Mouse (Mus musculus) neural tube, embryonic 15.5 days (tissue): Measurements from ENCODE around the gene Il2ra. TPM values are rescaled to one million over a fixed set of nuclear protein-coding genes. Genes with fewer than 3 reads are reported as not detected.

Experiments
- ATAC-seq: fragments of 200-750 bp; cut with Nextera tagmentation; 2 replicates; pipeline ENCODE4 v1.8.0; 2017; ENCODE audit warnings: mild to moderate bottlenecking, moderate TSS enrichment, moderate library complexity; ENCODE audit not compliant: low FRiP score
- H3K27ac ChIP-seq: fragments of 300-500 bp; sonication (generic); replicated peaks from 2 replicates; pipeline ENCODE4 v1.5.1; 2015; ENCODE audit warnings: mild to moderate bottlenecking, inconsistent platforms
- H3K27me3 ChIP-seq: fragments of 300-500 bp; sonication (generic); replicated peaks from 2 replicates; pipeline ENCODE4 v1.6.1; 2015; ENCODE audit warnings: inconsistent platforms
- H3K36me3 ChIP-seq: fragments of 300-500 bp; sonication (generic); 2 replicates; pipeline ENCODE4 v1.6.1; 2015; ENCODE audit warnings: inconsistent platforms
- H3K4me1 ChIP-seq: fragments of 300-500 bp; sonication (generic); 2 replicates; pipeline ENCODE4 v1.6.1; 2015; ENCODE audit warnings: inconsistent platforms
- H3K4me2 ChIP-seq: fragments of 300-500 bp; sonication (generic); 2 replicates; pipeline ENCODE4 v1.6.1; 2015; ENCODE audit warnings: inconsistent platforms, mild to moderate bottlenecking, moderate library complexity
- H3K4me3 ChIP-seq: fragments of 300-500 bp; sonication (generic); replicated peaks from 2 replicates; pipeline ENCODE4 v1.5.1; 2015; ENCODE audit warnings: mild to moderate bottlenecking, inconsistent platforms
- H3K9ac ChIP-seq: fragments of 300-500 bp; sonication (generic); replicated peaks from 2 replicates; pipeline ENCODE4 v1.6.1; 2015; ENCODE audit warnings: mild to moderate bottlenecking, inconsistent platforms
- H3K9me3 ChIP-seq: fragments of 300-500 bp; sonication (generic); replicated peaks from 2 replicates; pipeline ENCODE4 v1.6.1; 2016; ENCODE audit warnings: inconsistent platforms
- WGBS: fragments of 180-500 bp; shearing (Covaris S2); methylation state at CpG from one replicate; pipeline ENCODE4 v1.1.7; 2015; ENCODE audit warnings: mixed read lengths; 5-methylcytosine and 5-hydroxymethylcytosine counted together
- polyA plus RNA-seq: library from polyadenylated mRNA; unstranded; fragments of >200 nt; fragmentation: Nextera tagmentation; extraction: Ambion mirVana; gene quantifications from 2 replicates; pipeline ENCODE4 v1.2.1, GENCODE M21; 2015

Gene Il2ra
- polyA plus RNA-seq, 1 experiment from 2014 or later = not detected

GRCm38 (mm10) chr2:11623726-11624125, 18.9 kb upstream of the Il2ra start:
- Histone ChIP-seq H3K4me2 (no peak overlapping the region), H3K4me1 (no peaks in the 10 kb centered on the region), H3K27me3 (no peaks in the 10 kb centered on the region), H3K27ac (no peak overlapping the region), H3K9me3 (no peaks in the 10 kb centered on the region), H3K9ac (no peak overlapping the region), H3K4me3 (no peak overlapping the region), H3K36me3 (no peaks in the 10 kb centered on the region)
- 94% methylated on average over 2 of the region's 2 CpGs for WGBS
- no peak for ATAC-seq

- WGBS = 95% methylated on average over 5 of the region's 5 CpGs
Observed at GRCm38 (mm10) chr2:11625890-11626289, 16.7 kb upstream of the Il2ra start, which contains the start of gene Gm17490. Gene Gm17490, minus strand, starts transcription at chr2:11626264.

GRCm38 (mm10) chr2:11635035-11635434, 7.6 kb upstream of the Il2ra start:
- no peak for ATAC-seq
- H3K4me2 ChIP-seq = no peak overlapping the region
- H3K9me3 ChIP-seq = no peaks in the 10 kb centered on the region
- H3K4me1 ChIP-seq = no peaks in the 10 kb centered on the region
- no peak overlapping the region for H3K9ac ChIP-seq
- H3K27me3 ChIP-seq = no peaks in the 10 kb centered on the region
- 89% methylated on average over 6 of the region's 6 CpGs for WGBS
- H3K27ac ChIP-seq = no peak overlapping the region
- H3K4me3 ChIP-seq = no peak overlapping the region
- no peaks in the 10 kb centered on the region for H3K36me3 ChIP-seq

More at GRCm38 (mm10) chr2:11625890-11626289, 16.7 kb upstream of the Il2ra start, which contains the start of gene Gm17490:
- H3K9me3 ChIP-seq = no peaks in the 10 kb centered on the region
- H3K27ac ChIP-seq = no peak within 1 kb of the TSS
- no peak within 1 kb of the TSS for H3K9ac ChIP-seq
- no peak for ATAC-seq
- H3K36me3 ChIP-seq = no peaks in the 10 kb centered on the region
- no peaks in the 10 kb centered on the region for H3K4me1 ChIP-seq
- H3K4me3 ChIP-seq = no peak within 1 kb of the TSS
- no peak within 1 kb of the TSS for H3K4me2 ChIP-seq
- no peaks in the 10 kb centered on the region for H3K27me3 ChIP-seq

GRCm38 (mm10) chr2:11635471-11636137, 7.0 kb upstream of the Il2ra start:
- Histone ChIP-seq H3K4me3 (no peak overlapping the region), H3K9me3 (no peaks in the 10 kb centered on the region), H3K27ac (no peak overlapping the region), H3K4me2 (no peak overlapping the region), H3K27me3 (no peaks in the 10 kb centered on the region), H3K36me3 (no peaks in the 10 kb centered on the region), H3K4me1 (no peaks in the 10 kb centered on the region), H3K9ac (no peak overlapping the region)
- no peak for ATAC-seq
- WGBS = 96% methylated on average over 5 of the region's 5 CpGs

- ATAC-seq = no peak
- 81% methylated on average over 3 of the region's 3 CpGs for WGBS
Observed at GRCm38 (mm10) chr2:11636138-11636480, 6.5 kb upstream of the Il2ra start.

GRCm38 (mm10) chr2:11637115-11637514, 5.5 kb upstream of the Il2ra start:
- 79% methylated on average over 1 of the region's 1 CpGs for WGBS
- Histone ChIP-seq H3K4me3 (no peak overlapping the region), H3K9me3 (no peaks in the 10 kb centered on the region), H3K27me3 (no peaks in the 10 kb centered on the region), H3K4me1 (no peaks in the 10 kb centered on the region), H3K36me3 (no peaks in the 10 kb centered on the region), H3K9ac (no peak overlapping the region), H3K27ac (no peak overlapping the region), H3K4me2 (no peak overlapping the region)
- no peak for ATAC-seq

More at GRCm38 (mm10) chr2:11636138-11636480, 6.5 kb upstream of the Il2ra start:
- H3K9ac ChIP-seq = no peak overlapping the region
- H3K27ac ChIP-seq = no peak overlapping the region
- H3K9me3 ChIP-seq = no peaks in the 10 kb centered on the region
- H3K36me3 ChIP-seq = no peaks in the 10 kb centered on the region
- no peak overlapping the region for H3K4me2 ChIP-seq
- no peaks in the 10 kb centered on the region for H3K27me3 ChIP-seq
- H3K4me3 ChIP-seq = no peak overlapping the region
- no peaks in the 10 kb centered on the region for H3K4me1 ChIP-seq

- Histone ChIP-seq H3K36me3 (no peaks in the 10 kb centered on the region), H3K4me3 (no peak overlapping the region), H3K27me3 (no peaks in the 10 kb centered on the region), H3K4me1 (no peaks in the 10 kb centered on the region), H3K27ac (no peak overlapping the region), H3K9ac (no peak overlapping the region), H3K9me3 (no peaks in the 10 kb centered on the region), H3K4me2 (no peak overlapping the region)
- WGBS = 86% methylated on average over 1 of the region's 1 CpGs
- ATAC-seq = no peak
Observed at GRCm38 (mm10) chr2:11644057-11644456, 1.4 kb downstream of the Il2ra start.

- WGBS = 88% methylated on average over 2 of the region's 2 CpGs
- H3K9me3 ChIP-seq = no peaks in the 10 kb centered on the region
- no peaks in the 10 kb centered on the region for H3K4me1 ChIP-seq
- H3K27ac ChIP-seq = no peak overlapping the region
- no peak overlapping the region for H3K4me2 ChIP-seq
- ATAC-seq = no peak
- H3K36me3 ChIP-seq = no peaks in the 10 kb centered on the region
- no peaks in the 10 kb centered on the region for H3K27me3 ChIP-seq
- H3K4me3 ChIP-seq = no peak overlapping the region
- H3K9ac ChIP-seq = no peak overlapping the region
Observed at GRCm38 (mm10) chr2:11645297-11645696, 2.7 kb downstream of the Il2ra start.

- WGBS = 53% methylated on average over 3 of the region's 3 CpGs
- no peak overlapping the region for H3K4me3 ChIP-seq
- no peak for ATAC-seq
Observed at GRCm38 (mm10) chr2:11651476-11651875, 8.9 kb downstream of the Il2ra start.

GRCm38 (mm10) chr2:11652196-11652595, 9.6 kb downstream of the Il2ra start:
- 86% methylated on average over 3 of the region's 3 CpGs for WGBS
- no peaks in the 10 kb centered on the region for H3K36me3 ChIP-seq
- H3K4me2 ChIP-seq = no peak overlapping the region
- H3K27me3 ChIP-seq = no peaks in the 10 kb centered on the region
- H3K4me1 ChIP-seq = no peaks in the 10 kb centered on the region
- no peak overlapping the region for H3K27ac ChIP-seq
- no peaks in the 10 kb centered on the region for H3K9me3 ChIP-seq
- ATAC-seq = no peak
- no peak overlapping the region for H3K9ac ChIP-seq
- H3K4me3 ChIP-seq = no peak overlapping the region

More at GRCm38 (mm10) chr2:11651476-11651875, 8.9 kb downstream of the Il2ra start:
- H3K36me3 ChIP-seq = no peaks in the 10 kb centered on the region
- no peaks in the 10 kb centered on the region for H3K4me1 ChIP-seq
- H3K27me3 ChIP-seq = no peaks in the 10 kb centered on the region
- H3K9ac ChIP-seq = no peak overlapping the region
- H3K4me2 ChIP-seq = no peak overlapping the region
- no peaks in the 10 kb centered on the region for H3K9me3 ChIP-seq
- H3K27ac ChIP-seq = no peak overlapping the region

- 83% methylated on average over 2 of the region's 2 CpGs for WGBS
- Histone ChIP-seq H3K4me2 (no peak overlapping the region), H3K27ac (no peak overlapping the region), H3K9ac (no peak overlapping the region), H3K9me3 (no peaks in the 10 kb centered on the region), H3K4me1 (no peaks in the 10 kb centered on the region), H3K4me3 (no peak overlapping the region), H3K36me3 (no peaks in the 10 kb centered on the region), H3K27me3 (no peaks in the 10 kb centered on the region)
- no peak for ATAC-seq
Observed at GRCm38 (mm10) chr2:11652780-11653179, 10.2 kb downstream of the Il2ra start.

- 55% methylated on average over 6 of the region's 6 CpGs for WGBS
- Histone ChIP-seq H3K4me3 (no peak overlapping the region), H3K4me2 (no peak overlapping the region), H3K4me1 (no peaks in the 10 kb centered on the region), H3K27me3 (no peaks in the 10 kb centered on the region), H3K36me3 (no peaks in the 10 kb centered on the region), H3K9ac (no peak overlapping the region), H3K9me3 (no peaks in the 10 kb centered on the region), H3K27ac (no peak overlapping the region)
- ATAC-seq = no peak
Observed at GRCm38 (mm10) chr2:11653330-11653729, 10.7 kb downstream of the Il2ra start.
